Mouse (Mus musculus) cerebellum, adult 2 months (tissue): ENCODE measurements at regions not wholly inside any gene's neighbourhood (a gene's known extent, or its start where the extent isn't known, plus 50 kb on each side); places are given as distances from the start of the nearest gene placed in this dataset.

ENCODE experiments used
- CTCF ChIP-seq: fragments of 200-500 bp; IDR thresholded peaks from 2 replicates; pipeline ENCODE4 v1.5.1; 2011; ENCODE audit warnings: low read depth, mild to moderate bottlenecking, control low read depth, low read length, moderate library complexity, borderline replicate concordance; ENCODE audit not compliant: insufficient read depth
- POLR2A ChIP-seq: fragments of 200-500 bp; IDR thresholded peaks from 2 replicates; pipeline ENCODE4 v1.6.1; 2011; ENCODE audit warnings: low read length, control low read depth, borderline replicate concordance; ENCODE audit not compliant: insufficient read depth

DNA sequence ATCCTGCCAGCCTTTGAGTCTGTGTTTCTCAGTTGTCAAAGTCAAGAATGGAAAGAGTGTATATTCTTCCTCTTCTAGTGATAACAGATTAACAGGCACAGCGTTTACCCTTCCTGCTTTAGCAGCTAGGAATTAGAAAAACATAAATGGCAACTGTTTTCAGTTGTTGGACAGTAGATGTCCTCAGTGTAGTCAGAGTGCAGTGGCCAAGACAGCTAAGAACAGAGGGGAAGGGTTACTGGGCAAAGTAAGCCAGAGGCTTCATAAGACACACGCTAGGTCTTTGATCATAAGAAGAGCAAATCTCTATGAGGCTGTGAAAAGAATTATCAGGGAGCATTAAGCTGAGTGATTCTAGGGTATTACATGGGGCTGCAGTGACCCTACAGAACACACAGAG lies 191.3 kb downstream of the Cyp26b1 start:
- no peak for TF ChIP-seq CTCF
- no peak for TF ChIP-seq POLR2A
